Mouse (Mus musculus) CD4-positive, CD25-positive, alpha-beta regulatory T cell, adult 4 months (primary cell): Measurements from ENCODE around the gene 4930467E23Rik. TPM values are rescaled to one million over a fixed set of nuclear protein-coding genes. Genes with fewer than 3 reads are reported as not detected.
"Not testable (repeated sequence)": the region's sequence is repeated elsewhere in the genome, so short reads cannot be mapped to it uniquely, and the experiment has no call there.

Experiments
- ATAC-seq: one replicate; pipeline ENCODE4 v1.8.0; 2017
- polyA plus RNA-seq, 2 experiments: library from polyadenylated mRNA; unstranded; fragments of 100-300 nt; shearing (Covaris generic); gene quantifications; one replicate each; pipeline ENCODE4 v1.2.1; 2017

4930467E23Rik gene
- polyA plus RNA-seq, 2 experiments from 2014 or later = 0.15 TPM; not detected in 1

DNA sequence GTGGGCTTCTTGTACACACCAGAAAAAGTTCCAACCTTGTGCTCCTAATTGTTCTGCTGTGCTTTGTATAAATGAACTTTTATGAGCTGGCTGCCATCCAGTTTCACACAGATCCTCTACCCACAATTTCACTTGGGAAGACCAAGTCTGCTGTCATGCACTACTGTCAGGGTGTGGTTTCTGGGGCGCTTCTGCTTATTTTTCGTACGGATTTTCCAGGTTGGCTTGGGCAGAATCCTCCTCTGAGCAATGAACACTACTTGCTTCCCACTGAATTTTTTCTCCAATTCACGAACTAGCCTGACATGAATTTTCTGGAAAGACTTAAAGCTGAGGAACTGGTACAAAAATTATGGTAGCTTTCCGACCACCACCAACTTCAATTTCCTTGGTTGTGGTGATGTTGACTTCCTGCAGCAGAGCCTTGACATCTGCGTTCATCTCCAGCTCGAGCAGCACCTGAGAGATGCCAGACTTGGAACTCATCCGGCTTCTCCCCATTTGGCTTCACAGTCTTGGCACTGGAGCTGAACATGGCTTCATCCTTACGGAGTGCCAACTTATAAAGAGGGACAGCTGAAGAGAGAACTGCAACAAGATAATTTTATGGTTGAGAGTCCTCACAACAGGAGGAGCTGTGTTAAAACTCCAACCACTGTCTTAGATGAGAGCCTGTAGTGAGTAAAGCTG lies 18.1 kb upstream of the 4930467E23Rik start:
- ATAC-seq = not testable (repeated sequence)

DNA sequence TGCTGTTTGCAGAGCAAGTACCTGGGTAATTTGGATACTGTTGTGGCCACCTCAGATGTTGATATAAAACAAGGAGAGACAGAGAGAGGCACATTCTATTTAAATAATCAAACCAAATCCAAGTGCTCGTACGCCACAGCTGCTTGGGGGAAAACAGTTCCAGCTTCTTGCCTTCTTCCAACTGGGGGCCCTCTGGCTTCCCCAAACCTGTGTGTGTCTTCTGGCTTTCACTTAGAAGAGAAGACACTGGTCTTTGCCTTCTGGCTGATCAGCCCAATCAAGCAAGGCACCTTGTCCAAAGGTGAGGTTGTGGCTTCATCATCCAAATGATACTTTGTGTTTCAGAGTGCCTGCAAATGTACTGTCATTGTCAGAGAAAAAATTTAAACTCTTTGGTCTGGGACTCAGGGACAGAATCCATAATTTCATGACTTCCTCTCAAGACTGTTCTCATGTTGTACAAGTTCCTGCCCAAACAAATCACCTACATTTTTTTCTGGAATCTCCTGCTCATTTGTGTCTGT lies 17.1 kb upstream of the 4930467E23Rik start:
- not testable (repeated sequence) for ATAC-seq

DNA sequence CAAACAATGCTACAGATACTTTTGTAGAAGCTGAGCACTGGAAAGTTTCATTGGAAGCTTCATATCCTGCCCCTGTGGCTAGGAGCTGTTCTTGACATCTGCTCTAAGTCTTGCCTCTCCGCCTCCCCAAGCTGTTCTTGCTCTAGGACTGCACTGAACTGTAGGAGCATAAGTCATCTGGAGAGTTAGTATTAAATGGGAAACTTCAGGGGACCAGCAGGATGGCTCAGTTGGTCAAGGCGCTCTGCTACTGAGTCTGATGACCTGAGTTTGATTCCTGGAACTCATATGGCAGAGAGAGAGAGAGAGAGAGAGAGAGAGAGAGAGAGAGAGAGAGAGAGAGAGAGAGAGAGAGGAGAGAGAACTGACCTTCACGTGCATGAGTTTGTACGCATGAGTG lies 16.6 kb upstream of the 4930467E23Rik start:
- ATAC-seq = not testable (repeated sequence)

DNA sequence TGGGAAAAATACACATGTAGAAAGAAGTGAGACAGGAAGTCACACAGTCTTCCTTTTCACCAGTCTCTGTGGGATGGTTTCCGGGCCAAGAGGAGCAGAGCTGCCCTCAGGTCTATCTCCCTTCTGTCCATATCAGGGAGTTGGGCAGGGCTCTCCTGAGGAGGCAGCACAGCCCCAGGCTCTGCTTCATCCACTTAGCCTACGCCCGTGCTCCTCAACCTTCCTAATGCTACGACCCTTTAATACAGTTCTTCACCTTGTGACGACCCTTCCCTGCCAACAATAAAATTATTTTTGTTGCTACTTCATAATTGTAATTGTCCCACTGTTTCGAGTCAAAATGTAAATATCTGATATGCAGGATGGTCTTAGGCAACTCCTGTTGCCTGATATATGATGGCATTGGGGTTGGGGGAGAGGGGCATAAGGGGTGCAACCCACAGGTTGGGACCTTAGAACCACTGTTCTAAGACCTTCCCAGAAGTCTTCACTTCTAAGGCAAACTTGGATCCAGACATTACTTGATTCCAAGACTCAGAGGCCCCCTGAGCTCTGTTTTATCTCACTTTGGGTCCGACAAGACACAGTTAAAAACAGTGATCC lies 16.0 kb upstream of the 4930467E23Rik start:
- ATAC-seq = not testable (repeated sequence)

DNA sequence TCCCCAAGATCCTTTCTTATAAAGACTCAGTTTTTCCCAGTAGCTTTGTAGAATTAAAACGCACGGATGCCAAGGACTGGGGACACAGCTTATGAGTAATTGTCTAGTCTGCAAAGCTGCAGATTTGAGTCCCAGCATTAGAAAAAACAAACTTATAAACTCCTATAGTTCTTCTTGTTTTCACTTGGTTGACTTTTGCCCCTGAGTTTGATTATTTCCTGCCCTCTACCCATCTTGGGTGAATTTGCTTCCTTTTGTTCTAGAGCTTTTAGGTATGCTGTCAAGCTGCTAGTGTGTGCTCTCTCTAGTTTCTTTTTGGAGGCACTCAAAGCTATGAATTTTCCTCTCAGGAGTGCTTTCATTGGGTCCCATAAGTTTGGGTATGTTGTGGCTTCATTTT lies 14.9 kb upstream of the 4930467E23Rik start:
- not testable (repeated sequence) for ATAC-seq

DNA sequence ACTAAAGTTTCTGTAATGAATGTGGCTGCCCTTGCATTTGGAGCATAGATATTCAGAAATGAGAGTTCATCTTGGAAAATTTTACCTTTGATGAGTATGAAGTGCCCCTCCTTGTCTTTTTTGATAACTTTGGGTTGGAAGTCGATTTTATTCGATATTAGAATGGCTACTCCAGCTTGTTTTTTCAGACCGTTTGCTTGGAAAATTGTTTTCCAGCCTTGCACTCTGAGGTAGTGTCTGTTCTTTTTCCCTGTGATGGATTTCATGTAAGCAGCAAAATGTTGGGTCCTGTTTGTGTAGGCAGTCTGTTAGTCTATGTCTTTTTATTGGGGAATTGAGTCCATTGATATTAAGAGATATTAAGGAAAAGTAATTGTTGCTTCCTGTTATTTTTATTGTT lies 14.1 kb upstream of the 4930467E23Rik start:
- not testable (repeated sequence) for ATAC-seq

DNA sequence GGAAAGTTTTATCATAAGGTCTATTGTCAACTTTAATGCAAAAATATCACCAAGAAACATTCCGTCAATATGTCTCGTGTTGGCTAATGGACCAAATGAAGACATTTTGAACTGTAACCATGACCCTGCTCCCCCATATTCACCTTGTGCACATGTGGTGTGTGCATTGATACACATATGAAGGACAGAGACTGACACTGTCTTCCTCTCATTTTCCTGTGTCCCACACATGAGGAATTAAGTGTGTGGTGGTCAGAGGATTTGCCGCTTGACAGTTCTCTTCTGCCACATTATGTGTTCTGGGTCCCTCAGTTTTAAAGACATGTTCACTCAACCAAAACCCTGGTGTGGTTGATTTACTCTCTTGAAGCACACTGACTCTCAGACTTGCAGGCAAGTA lies 11.5 kb upstream of the 4930467E23Rik start:
- ATAC-seq = not testable (repeated sequence)

DNA sequence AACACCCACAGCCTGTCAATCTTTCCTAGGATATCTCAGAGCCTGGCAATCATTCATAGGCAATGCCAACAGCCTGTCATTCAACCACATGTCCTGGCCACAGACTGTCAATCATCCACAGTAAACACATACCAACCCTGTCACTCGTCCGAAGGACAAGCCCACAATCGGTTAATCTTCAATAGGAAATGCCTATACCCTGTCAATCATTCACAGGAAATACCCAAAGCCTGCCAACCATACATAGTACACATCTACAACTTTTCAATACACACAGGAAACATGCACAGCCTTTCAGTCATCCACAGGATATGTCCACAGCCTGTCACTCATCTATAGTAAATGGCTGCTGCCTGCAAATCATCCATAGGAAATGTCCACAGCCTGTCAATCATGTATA lies 9.9 kb upstream of the 4930467E23Rik start:
- ATAC-seq = not testable (repeated sequence)

DNA sequence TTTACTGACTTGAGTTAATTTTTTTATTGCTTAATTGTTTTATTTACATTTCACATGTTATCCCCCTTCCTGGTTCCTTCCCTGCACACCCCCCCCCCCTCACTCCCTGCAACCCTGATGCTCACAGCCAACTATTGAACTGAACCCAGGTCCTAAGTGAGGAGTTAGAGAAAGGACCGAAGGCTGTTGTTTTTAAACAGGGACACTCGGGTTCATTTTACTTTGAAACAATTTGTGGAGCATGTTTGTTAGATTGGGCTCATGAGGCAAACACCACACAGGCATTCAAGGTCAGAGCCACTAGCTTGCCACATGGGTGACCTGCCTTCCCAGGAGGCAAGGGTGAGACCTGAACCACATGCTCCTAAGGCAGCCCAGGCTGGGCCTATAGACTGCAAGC lies 4.5 kb upstream of the 4930467E23Rik start:
- not testable (repeated sequence) for ATAC-seq

DNA sequence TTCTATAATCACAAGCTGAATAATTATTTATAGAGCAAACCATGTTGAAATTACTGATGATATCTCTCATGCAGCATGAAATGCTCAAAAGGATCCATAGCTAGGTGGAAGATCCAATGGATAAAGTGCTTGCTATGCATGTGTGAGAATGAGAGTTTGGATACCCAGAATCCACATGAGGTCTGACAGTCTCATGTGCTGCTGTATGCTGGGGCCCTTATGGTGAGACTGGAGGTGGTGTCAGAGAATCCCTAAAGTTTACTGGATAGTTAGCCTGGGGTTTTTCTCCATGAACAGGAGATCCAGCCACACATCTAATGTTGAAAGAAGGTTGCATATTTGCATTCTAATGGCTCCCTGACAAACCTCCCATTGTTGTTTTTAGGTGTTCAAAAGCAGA lies 22.4 kb downstream of the 4930467E23Rik start:
- not testable (repeated sequence) for ATAC-seq

DNA sequence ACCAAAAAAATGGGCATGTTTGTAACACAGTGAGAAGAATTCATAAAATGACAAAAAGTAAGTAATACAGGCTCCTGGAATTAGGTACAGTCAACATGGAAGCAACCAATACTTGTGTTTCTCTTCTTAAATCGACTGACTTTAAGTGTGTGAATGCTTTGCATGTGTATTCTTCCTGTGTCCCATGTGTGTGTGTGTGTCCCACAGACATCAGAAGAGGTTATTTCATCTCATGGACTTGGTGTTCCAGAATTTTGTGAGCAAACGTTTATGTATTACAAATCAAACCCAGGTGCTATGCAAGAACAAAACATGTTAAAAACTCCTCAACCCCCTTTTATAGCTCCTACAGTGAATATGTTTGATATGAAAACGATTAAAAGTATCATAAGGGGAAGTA lies 24.8 kb downstream of the 4930467E23Rik start:
- ATAC-seq = not testable (repeated sequence)

DNA sequence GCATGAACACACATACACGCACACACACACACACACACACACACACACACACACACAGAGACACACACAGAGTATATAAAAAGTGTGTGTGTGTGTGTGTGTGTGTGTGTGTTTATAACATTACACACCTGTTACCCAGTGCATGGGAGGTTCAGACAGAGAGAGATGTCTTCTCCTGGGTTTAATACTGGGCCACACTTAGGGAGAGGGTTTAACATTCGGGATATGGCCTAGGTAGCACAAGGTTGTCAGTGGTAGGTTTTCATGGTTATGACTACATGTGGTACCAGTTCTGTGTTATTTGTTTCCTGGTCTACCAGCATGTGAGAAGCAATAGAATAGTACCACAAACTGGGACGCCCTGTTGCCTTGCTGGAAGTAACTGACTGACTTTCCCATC lies 25.6 kb downstream of the 4930467E23Rik start:
- not testable (repeated sequence) for ATAC-seq

DNA sequence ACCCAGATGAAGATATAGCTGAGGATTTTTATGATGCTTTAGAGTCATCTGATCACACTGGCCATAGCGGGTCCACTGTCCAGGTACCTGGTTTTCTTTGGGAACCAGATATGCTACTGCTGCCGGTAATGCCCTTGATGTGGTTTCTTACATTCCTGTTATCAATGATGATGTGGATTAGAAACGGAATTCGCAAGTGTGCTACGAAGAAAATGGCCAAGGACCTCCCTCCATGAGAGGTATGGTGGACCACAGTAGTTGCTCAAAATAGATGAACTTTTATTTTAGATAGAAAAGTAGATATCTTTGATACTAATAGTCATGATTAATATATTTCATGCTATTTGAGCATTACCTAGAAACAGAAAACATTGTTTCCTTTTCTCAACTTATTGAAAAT lies 32.3 kb downstream of the 4930467E23Rik start:
- not testable (repeated sequence) for ATAC-seq

DNA sequence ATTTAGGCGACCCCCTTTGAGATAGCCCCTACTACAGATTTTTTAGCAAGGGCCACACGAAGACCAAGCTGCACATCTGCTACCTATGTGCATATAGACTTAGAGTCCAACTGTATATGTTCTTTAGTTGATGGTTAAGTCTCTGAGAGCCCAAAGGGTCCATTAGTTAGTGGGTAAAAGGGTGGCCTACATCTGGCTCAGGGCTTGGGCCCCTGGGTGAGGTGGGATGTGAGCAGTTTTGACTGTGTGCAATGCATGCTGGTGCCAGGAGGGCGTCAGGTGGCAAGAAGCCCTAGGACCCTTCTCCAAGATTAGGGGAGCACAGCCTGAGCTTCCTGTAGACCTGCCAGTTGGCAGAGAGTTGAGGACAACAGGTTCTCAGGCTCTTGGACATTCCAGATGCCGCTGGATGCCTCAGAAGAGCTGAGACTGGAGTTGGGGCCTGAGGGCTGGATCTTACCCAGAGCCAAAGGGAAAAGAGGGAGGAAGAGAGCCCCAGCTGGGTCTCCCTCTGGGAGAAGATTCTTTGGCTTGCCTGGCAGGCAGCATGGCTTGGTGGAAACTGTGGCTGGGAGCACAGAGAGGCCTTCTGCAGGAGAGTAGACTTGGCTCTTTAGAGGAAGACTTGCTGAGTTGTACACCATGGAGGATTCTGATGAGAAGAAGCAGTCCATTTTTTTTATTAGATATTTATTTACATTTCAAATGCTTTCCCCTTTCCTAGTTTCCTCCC lies 33.6 kb downstream of the 4930467E23Rik start:
- not testable (repeated sequence) for ATAC-seq

DNA sequence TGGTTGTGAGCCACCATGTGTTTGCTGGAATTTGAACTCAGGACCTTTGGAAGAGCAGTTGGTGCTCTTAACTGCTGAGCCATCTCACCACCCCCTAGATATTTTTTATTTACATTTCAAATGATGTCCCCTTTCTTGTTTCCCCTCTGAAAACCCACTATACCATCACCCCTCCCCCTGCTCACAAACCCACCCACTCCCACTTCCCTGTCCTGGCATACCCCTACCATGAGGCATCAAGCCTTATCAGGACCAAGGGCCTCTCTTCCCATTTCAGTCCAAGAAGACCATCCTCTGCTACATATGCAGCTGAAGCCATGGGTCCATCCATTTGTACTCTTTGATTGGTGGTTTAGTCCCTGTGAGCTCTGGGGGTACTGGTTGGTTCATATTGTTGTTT lies 36.2 kb downstream of the 4930467E23Rik start:
- not testable (repeated sequence) for ATAC-seq

DNA sequence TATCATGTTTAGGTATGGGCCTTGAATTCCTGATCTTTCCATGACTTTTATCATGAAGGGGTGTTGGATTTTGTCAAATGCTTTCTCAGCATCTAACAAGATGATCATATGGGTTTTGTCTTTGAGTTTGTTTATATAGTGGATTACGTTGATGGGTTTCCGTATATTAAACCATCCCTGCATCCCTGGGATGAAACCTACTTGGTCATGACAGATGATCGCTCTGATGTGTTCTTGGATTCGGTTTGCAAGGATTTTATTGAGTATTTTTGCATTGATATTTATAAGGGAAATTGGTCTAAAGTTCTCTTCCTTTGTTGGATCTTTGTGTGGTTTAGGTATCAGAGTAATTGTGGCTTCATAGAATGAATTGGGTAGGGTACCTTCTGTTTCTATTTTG lies 44.1 kb downstream of the 4930467E23Rik start:
- not testable (repeated sequence) for ATAC-seq

DNA sequence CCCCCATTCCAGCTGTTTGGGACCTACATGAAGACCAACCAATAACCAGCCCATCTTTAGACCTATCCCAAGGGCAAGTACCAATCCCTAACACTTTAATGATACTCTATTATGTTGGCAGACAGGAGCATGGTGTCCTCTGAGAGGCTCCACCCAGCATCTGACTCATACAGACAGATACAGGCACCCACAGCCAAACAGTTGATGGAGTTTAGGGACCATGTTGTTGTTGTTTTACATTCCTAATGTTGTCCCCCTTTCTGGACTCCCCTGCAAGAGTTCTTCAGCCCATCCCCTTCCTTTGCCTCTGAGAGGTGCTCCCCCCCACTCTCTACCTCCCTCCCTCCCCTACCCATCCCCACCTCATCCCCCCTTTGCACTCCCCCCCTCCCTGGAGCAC lies 46.9 kb downstream of the 4930467E23Rik start:
- ATAC-seq = not testable (repeated sequence)

DNA sequence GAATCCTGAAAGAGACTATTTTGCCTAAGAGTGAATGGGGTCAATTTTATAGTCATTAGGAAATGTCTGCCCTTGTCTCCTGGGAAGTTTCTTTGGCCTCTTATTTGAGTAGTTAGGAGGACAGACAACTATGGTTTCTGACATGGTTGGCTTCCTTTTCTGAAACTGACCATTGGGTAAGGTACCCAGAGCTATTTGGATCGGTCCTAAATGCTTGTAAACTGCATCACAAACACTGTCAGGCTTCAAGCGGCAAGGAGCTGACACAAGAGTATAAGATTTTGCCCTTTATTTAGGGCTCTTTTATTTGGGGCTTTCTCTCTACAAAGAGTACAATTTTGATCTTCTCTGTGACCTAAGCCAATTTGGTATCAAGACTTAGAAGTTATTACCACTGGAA lies 48.1 kb downstream of the 4930467E23Rik start:
- not testable (repeated sequence) for ATAC-seq

DNA sequence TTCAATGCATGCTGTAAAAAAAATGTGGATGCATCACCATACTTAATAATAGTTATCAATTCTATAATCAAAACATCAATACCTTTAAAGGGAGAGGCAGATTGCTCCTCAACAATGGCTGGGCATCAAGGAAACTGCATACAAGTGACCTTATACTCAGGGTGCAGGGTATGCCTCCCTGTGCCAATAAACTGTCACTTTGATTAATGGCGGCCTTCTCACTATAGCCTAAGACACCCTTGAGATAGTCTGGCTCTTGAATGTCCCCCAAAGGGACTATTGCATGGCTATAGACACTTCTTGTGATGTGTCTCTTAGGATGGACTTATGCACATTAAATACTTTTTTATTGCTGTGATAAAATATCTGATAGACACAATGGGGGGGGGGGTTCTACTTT lies 48.8 kb downstream of the 4930467E23Rik start:
- ATAC-seq = not testable (repeated sequence)

DNA sequence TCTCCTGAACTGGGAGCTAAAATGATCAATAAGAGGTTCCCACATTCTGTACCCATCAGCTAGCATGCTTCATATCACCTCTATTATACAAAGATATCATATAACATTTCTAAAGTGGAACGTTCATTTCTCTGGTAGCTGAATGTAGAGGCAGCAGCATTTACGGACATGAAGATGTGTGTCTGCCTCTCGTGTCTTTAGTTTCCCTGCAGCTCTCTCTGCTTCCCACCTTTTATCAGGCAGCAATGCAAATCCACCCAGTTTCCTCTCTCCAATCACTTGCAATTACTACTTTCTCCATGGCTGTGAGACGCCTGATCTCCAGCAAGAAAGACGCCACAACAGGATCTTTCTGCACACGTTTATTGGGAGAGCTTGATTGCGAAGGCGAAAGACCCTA lies 49.5 kb downstream of the 4930467E23Rik start:
- not testable (repeated sequence) for ATAC-seq

DNA sequence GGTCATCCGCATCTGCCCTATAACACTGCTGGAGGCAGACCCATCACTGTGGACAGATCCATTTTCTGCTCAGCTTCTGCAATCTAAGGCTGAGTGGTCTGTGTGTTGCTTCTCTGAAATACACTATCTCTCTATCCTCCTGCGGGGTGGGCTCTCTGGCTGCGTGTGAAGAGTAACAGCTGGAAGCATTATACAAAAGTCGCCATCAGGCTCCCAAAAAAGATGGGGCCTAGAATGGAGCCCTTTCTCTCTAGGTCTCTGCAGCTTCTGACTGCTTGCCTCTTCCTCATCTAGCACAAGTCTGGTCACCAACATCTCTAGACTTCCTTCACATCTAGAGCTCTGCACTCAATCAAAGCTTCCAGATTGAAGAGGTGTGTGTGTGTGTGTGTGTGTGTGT lies 50.8 kb downstream of the 4930467E23Rik start:
- not testable (repeated sequence) for ATAC-seq

DNA sequence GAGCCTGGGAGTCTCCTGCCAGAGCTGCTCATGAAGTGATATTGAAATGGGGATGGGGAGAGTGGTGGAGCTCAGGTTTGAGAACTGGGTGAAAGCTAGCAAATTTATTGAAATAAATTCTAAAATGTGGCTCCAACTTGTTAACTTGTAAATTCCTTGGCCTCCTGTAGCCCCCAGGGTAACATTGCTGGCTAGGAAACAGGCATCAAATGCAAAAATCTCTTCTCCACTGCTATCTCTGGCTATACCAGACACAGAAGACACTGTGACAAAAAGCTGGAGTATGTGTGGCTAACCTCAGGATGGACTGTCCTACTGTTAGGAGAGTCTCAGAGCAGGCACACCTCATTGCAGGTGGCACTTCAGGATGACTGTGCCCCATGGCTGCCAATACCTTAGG lies 51.3 kb downstream of the 4930467E23Rik start:
- not testable (repeated sequence) for ATAC-seq
